Mouse (Mus musculus) hindbrain, postnatal 0 days (tissue): ENCODE measurements around the gene D230025D16Rik. TPM values are rescaled to one million over a fixed set of nuclear protein-coding genes. Genes with fewer than 3 reads are reported as not detected.
A peak's percentile ranks its signal among the peaks of the same experiment; 100 is the strongest.
"Not testable (repeated sequence)": the region's sequence is repeated elsewhere in the genome, so short reads cannot be mapped to it uniquely, and the experiment has no call there.

Source experiments
- ATAC-seq: fragments of 200-750 bp; cut with Nextera tagmentation; 2 replicates; pipeline ENCODE4 v1.8.0; 2017; ENCODE audit warnings: mild to moderate bottlenecking, moderate TSS enrichment, moderate library complexity
- DNase-seq: peaks from one replicate; pipeline ENCODE4 v3.0.0-alpha.2; 2015; ENCODE audit warnings: low spot score
- H3K27ac ChIP-seq: fragments of 300-500 bp; sonication (generic); 2 replicates; pipeline ENCODE4 v1.5.1; 2014; ENCODE audit warnings: mild to moderate bottlenecking
- H3K27me3 ChIP-seq: fragments of 300-500 bp; sonication (generic); 2 replicates; pipeline ENCODE4 v1.6.1; 2014; ENCODE audit warnings: low read length, mixed read lengths; ENCODE audit not compliant: insufficient read depth
- H3K36me3 ChIP-seq: fragments of 300-500 bp; sonication (generic); 2 replicates; pipeline ENCODE4 v1.6.1; 2014; ENCODE audit warnings: low read length, mixed read lengths; ENCODE audit not compliant: insufficient read depth
- H3K4me1 ChIP-seq: fragments of 300-500 bp; sonication (generic); 2 replicates; pipeline ENCODE4 v1.6.1; 2014; ENCODE audit warnings: antibody characterized with exemption, low read length, mixed read lengths; ENCODE audit not compliant: insufficient read depth
- H3K4me2 ChIP-seq: fragments of 300-500 bp; sonication (generic); 2 replicates; pipeline ENCODE4 v1.6.1; 2014; ENCODE audit warnings: low read depth, mild to moderate bottlenecking, low read length, moderate library complexity, mixed read lengths
- H3K4me3 ChIP-seq: fragments of 300-500 bp; sonication (generic); 2 replicates; pipeline ENCODE4 v1.5.1; 2014; ENCODE audit warnings: low read length
- H3K9ac ChIP-seq: fragments of 300-500 bp; sonication (generic); replicated peaks from 2 replicates; pipeline ENCODE4 v1.6.1; 2014; ENCODE audit warnings: mild to moderate bottlenecking, low read length, moderate library complexity, mixed read lengths
- H3K9me3 ChIP-seq: fragments of 300-500 bp; sonication (generic); 2 replicates; pipeline ENCODE4 v1.6.1; 2016; ENCODE audit warnings: low read length, mixed read lengths
- CTCF ChIP-seq: IDR thresholded peaks from 2 replicates; pipeline ENCODE4 v1.5.1; 2016; ENCODE audit warnings: antibody characterized with exemption, control low read depth, low read depth
- WGBS: fragments of 180-500 bp; shearing (Covaris S2); extraction: QIAGEN DNeasy Blood & Tissue Kit; methylation state at CpG from one replicate; pipeline ENCODE4 v1.1.7; 2014; 5-methylcytosine and 5-hydroxymethylcytosine counted together
- polyA plus RNA-seq: library from polyadenylated mRNA; unstranded; fragments of >200 nt; fragmentation: Nextera tagmentation; extraction: Ambion mirVana; gene quantifications from 2 replicates; pipeline ENCODE4 v1.2.1, GENCODE M21; 2015
- total RNA-seq: library from RNA; depleted of rRNA; stranded (reverse); fragments of >200 nt; gene quantifications from 2 replicates; pipeline ENCODE4 v1.2.3, GENCODE M21; 2014; rRNA removed

D230025D16Rik gene
- total RNA-seq: 32.2 and 39.5 TPM in 2 replicates
- polyA plus RNA-seq: 22.1 and 23.5 TPM in 2 replicates

GRCm38 (mm10) chr8:105224413-105225271, at the start of gene D230025D16Rik:
Gene D230025D16Rik (plus strand): TSS chr8:105225145.
- peak within 1 kb of the TSS; percentile 99 for H3K4me3 ChIP-seq
- DNase-seq: peak; percentile 97
- no peaks in the 10 kb centered on the region for H3K36me3 ChIP-seq
- WGBS: 2% methylated on average over 34 of the region's 34 CpGs
- peak within 1 kb of the TSS; percentile 89 for H3K9ac ChIP-seq
- no peak for TF ChIP-seq CTCF
- peak; percentile 97 for ATAC-seq
- H3K27me3 ChIP-seq: no peaks in the 10 kb centered on the region
- H3K4me2 ChIP-seq: peak within 1 kb of the TSS; percentile 86
- H3K27ac ChIP-seq: peak within 1 kb of the TSS; percentile 81
- no peaks in the 10 kb centered on the region for H3K9me3 ChIP-seq
- peaks cover 16% of the 10 kb centered on the region; the same call in 1 of the 2 replicates for H3K4me1 ChIP-seq

- H3K9me3 ChIP-seq, ATAC-seq, H3K4me2 ChIP-seq, H3K4me1 ChIP-seq, H3K36me3 ChIP-seq, H3K4me3 ChIP-seq, H3K9ac ChIP-seq, H3K27ac ChIP-seq, H3K27me3 ChIP-seq, DNase-seq: not testable (repeated sequence)
- WGBS: 94% methylated on average over 3 of the region's 3 CpGs
Measured at GRCm38 (mm10) chr8:105175287-105175686, 49.7 kb upstream of the D230025D16Rik start.

GRCm38 (mm10) chr8:105178211-105178800, 46.6 kb upstream of the D230025D16Rik start:
- DNase-seq (no peak), ATAC-seq (no peak)
- H3K9me3 ChIP-seq: no peaks in the 10 kb centered on the region
- H3K4me1 ChIP-seq: no peaks in the 10 kb centered on the region
- WGBS: 80% methylated on average over 6 of the region's 6 CpGs
- no peak for TF ChIP-seq CTCF
- H3K27me3 ChIP-seq: no peaks in the 10 kb centered on the region
- no peak overlapping the region for H3K27ac ChIP-seq
- H3K4me3 ChIP-seq: no peak overlapping the region
- no peak overlapping the region for H3K4me2 ChIP-seq
- no peak overlapping the region for H3K9ac ChIP-seq
- peaks cover 4% of the 10 kb centered on the region; the same call in 1 of the 2 replicates for H3K36me3 ChIP-seq

GRCm38 (mm10) chr8:105182201-105182600, 42.7 kb upstream of the D230025D16Rik start:
- H3K27ac ChIP-seq: no peak overlapping the region
- H3K9me3 ChIP-seq: no peaks in the 10 kb centered on the region
- no peaks in the 10 kb centered on the region for H3K27me3 ChIP-seq
- peaks cover 4% of the 10 kb centered on the region; the same call in 1 of the 2 replicates for H3K36me3 ChIP-seq
- 85% methylated on average over 1 of the region's 1 CpGs for WGBS
- H3K4me1 ChIP-seq: no peaks in the 10 kb centered on the region
- no peak overlapping the region for H3K9ac ChIP-seq
- no peak for ATAC-seq
- no peak overlapping the region for H3K4me2 ChIP-seq
- H3K4me3 ChIP-seq: no peak overlapping the region
- no peak for TF ChIP-seq CTCF
- no peak for DNase-seq

- H3K4me1 ChIP-seq: no peaks in the 10 kb centered on the region
- no peak overlapping the region for H3K4me3 ChIP-seq
- H3K27ac ChIP-seq: no peak overlapping the region
- no peak for DNase-seq
- WGBS: 64% methylated on average over 1 of the region's 1 CpGs
- H3K36me3 ChIP-seq: peaks cover 4% of the 10 kb centered on the region; the same call in 1 of the 2 replicates
- no peak for ATAC-seq
- TF ChIP-seq CTCF: no peak
- no peak overlapping the region for H3K9ac ChIP-seq
- H3K9me3 ChIP-seq: no peaks in the 10 kb centered on the region
- no peak overlapping the region for H3K4me2 ChIP-seq
- H3K27me3 ChIP-seq: no peaks in the 10 kb centered on the region
Measured at GRCm38 (mm10) chr8:105186467-105187005, 38.4 kb upstream of the D230025D16Rik start.

- Histone ChIP-seq H3K9ac (no peak overlapping the region), H3K4me3 (no peak overlapping the region), H3K9me3 (no peaks in the 10 kb centered on the region), H3K4me2 (no peak overlapping the region), H3K27me3 (no peaks in the 10 kb centered on the region), H3K4me1 (no peaks in the 10 kb centered on the region), H3K27ac (no peak overlapping the region), H3K36me3 (peaks cover 18% of the 10 kb centered on the region; the same call in 1 of the 2 replicates)
- ATAC-seq (no peak), DNase-seq (no peak)
- TF ChIP-seq CTCF: no peak
- WGBS: 96% methylated on average over 5 of the region's 5 CpGs
Measured at GRCm38 (mm10) chr8:105192182-105192581, 32.8 kb upstream of the D230025D16Rik start.
